Mouse (Mus musculus): ENCODE data around the gene Hist3h2ba. TPM values are rescaled to one million over a fixed set of nuclear protein-coding genes. Genes with fewer than 3 reads are reported as not detected.

The Hist3h2ba gene
- total and polyA plus RNA-seq, 2 experiments = 0.37 TPM; not detected in 1

DNA sequence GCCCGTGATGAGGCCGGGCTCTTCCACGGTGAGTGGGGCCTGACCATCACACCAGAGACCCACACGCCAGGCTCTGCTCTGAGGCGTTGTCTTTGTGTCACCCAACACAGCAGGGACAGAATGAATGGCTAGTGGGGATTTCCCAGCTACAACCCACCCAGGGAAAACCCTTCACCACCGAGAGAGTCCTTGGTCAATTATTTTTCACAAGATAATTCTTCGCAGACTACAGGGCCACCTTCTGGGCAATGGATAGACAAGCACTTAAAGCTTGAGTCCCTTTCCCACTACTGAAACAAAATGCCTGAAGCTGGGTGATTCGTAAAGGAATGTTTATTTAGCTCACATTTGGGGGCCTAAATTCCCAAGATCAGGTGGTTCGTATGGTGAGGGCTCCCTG, 26.3 kb upstream of the Hist3h2ba start:
- Histone ChIP-seq H3K27ac (replicated peaks; ENCODE audit: insufficient read depth, low read depth, low read length) (no peak overlapping the region), H3K9ac (ENCODE audit: low read depth, low read length) (no peak overlapping the region), H3K36me3 (ENCODE audit: control insufficient read depth, insufficient read depth, low read length) (no peaks in the 10 kb centered on the region), H3K4me1 (ENCODE audit: control insufficient read depth, insufficient read depth, low read length) (peaks cover 7% of the 10 kb centered on the region), H3K79me2 (ENCODE audit: control insufficient read depth, insufficient read depth, low read length) (no peaks in the 10 kb centered on the region), H3K27me3 (ENCODE audit: control insufficient read depth, insufficient read depth, low read length) (no peaks in the 10 kb centered on the region), H3K4me3 (ENCODE audit: insufficient read depth, low read depth, low read length) (no peak overlapping the region)
- 83% methylated on average over 9 of the region's 9 CpGs for WGBS
- no peak for DNase-seq (ENCODE audit: extremely low read depth, low read depth, low spot score)
- no peak for TF ChIP-seq POLR2A (IDR thresholded peaks at IDR 0.05; ENCODE audit: extremely low read depth, insufficient read depth, low read length)
- no peak for TF ChIP-seq CTCF (IDR thresholded peaks at IDR 0.05; ENCODE audit: low read depth, low read length)

DNA sequence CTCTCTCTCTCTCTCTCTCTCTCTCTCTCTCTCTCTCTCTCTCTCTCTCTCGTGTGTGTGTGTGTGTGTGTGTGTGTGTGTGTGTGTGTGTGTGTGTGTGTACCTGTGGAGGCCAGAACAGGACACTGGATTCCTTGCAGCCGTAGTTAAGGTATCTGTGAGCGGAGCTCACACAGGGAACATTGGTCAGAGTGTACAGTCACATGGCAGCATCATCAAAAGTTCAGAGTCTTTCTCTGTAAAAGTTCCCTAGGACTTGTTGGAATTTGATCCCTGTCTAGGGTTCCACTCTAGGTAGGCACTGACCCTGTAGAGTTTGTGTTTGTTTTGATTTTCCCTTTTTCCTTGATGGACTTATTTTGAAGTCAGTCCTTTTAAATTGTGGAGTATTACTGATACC, 22.1 kb upstream of the Hist3h2ba start:
- Histone ChIP-seq H3K9ac (ENCODE audit: low read depth, low read length) (no peak overlapping the region), H3K79me2 (ENCODE audit: control insufficient read depth, insufficient read depth, low read length) (no peaks in the 10 kb centered on the region), H3K27ac (replicated peaks; ENCODE audit: insufficient read depth, low read depth, low read length) (peak overlapping the region; percentile 82), H3K36me3 (ENCODE audit: control insufficient read depth, insufficient read depth, low read length) (no peaks in the 10 kb centered on the region), H3K4me3 (ENCODE audit: insufficient read depth, low read depth, low read length) (no peak overlapping the region), H3K27me3 (ENCODE audit: control insufficient read depth, insufficient read depth, low read length) (no peaks in the 10 kb centered on the region), H3K4me1 (ENCODE audit: control insufficient read depth, insufficient read depth, low read length) (peaks cover 8% of the 10 kb centered on the region)
- WGBS = 10% methylated on average over 2 of the region's 3 CpGs
- TF ChIP-seq CTCF (IDR thresholded peaks at IDR 0.05; ENCODE audit: low read depth, low read length) (no peak), POLR2A (IDR thresholded peaks at IDR 0.05; ENCODE audit: extremely low read depth, insufficient read depth, low read length) (no peak)
- DNase-seq (ENCODE audit: extremely low read depth, low read depth, low spot score) = peak; percentile 97

DNA sequence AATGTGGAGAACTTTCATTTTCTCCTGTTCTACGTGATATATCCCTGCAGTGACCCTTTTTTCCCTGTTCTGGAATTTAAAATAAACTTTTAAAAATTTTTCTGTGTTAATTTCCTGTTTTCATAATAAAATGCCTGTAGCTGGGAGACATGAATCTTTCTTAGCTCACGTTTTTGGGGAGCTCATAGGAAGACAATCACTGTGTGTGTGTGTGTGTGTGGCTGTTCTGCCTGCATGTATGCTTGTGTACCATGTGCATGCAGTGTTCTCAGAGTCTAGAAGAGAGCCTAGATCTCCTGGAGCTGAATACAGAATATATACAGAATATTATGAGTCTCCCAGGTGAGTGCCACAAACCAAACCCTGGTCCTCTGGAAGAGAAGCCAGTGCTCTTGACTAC, 21.7 kb upstream of the Hist3h2ba start:
- Histone ChIP-seq H3K4me1 (ENCODE audit: control insufficient read depth, insufficient read depth, low read length) (peaks cover 8% of the 10 kb centered on the region), H3K79me2 (ENCODE audit: control insufficient read depth, insufficient read depth, low read length) (no peaks in the 10 kb centered on the region), H3K27me3 (ENCODE audit: control insufficient read depth, insufficient read depth, low read length) (no peaks in the 10 kb centered on the region), H3K27ac (replicated peaks; ENCODE audit: insufficient read depth, low read depth, low read length) (peak overlapping the region; percentile 80), H3K4me3 (ENCODE audit: insufficient read depth, low read depth, low read length) (no peak overlapping the region), H3K9ac (ENCODE audit: low read depth, low read length) (no peak overlapping the region), H3K36me3 (ENCODE audit: control insufficient read depth, insufficient read depth, low read length) (peaks cover 2% of the 10 kb centered on the region; the same call in 1 of the 2 replicates)
- no peak for DNase-seq (ENCODE audit: extremely low read depth, low read depth, low spot score)
- 14% methylated on average over 2 of the region's 2 CpGs for WGBS
- TF ChIP-seq POLR2A (IDR thresholded peaks at IDR 0.05; ENCODE audit: extremely low read depth, insufficient read depth, low read length) = no peak
- no peak for TF ChIP-seq CTCF (IDR thresholded peaks at IDR 0.05; ENCODE audit: low read depth, low read length)

DNA sequence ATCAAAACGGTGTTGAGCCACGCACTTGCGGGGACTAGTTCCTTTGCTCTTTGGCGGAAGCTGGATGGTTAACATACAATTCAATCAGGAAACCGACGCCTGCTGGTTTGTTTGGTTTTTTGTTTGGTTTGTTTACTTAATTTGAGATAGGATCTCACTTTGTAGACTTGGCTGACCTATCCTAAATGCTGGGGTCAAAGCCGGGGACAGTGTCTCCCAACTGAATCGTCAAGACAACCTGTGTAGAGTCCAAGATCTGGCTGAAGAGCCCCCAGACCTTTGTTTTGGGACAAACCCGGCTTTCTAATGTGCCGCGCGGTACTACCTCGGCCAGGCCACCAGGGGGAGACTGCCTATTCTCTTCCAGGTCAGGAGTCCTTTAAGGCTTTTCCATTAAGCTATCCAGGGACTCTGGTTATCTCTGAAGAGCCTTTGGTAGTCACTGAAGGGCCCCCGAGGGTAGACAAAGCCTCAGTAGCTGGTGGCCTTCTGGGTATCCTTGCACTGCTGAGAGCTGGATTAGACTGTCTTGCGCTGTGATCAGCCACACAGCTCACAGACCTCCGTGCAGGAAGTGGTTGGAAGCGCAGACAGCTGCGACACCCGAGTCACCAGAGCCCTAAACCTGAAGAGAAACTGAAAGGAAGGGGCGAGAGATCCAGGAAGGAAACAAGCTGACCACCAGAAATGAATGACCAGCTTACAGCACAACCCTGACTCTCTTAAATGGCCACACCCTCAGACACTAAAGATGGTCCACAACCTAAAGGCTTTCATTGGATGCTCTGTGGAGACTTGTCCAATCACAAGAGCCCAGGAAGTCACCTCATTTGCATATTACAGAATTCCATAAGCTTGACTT, 20.7 kb upstream of the Hist3h2ba start:
- peak; percentile 79 for TF ChIP-seq CTCF (IDR thresholded peaks at IDR 0.05; ENCODE audit: low read depth, low read length)
- no peak for TF ChIP-seq POLR2A (IDR thresholded peaks at IDR 0.05; ENCODE audit: extremely low read depth, insufficient read depth, low read length)
- Histone ChIP-seq H3K27ac (replicated peaks; ENCODE audit: insufficient read depth, low read depth, low read length) (peak overlapping the region; percentile 83), H3K36me3 (ENCODE audit: control insufficient read depth, insufficient read depth, low read length) (peaks cover 6% of the 10 kb centered on the region; the same call in 1 of the 2 replicates), H3K9ac (ENCODE audit: low read depth, low read length) (peak overlapping the region; percentile 60), H3K79me2 (ENCODE audit: control insufficient read depth, insufficient read depth, low read length) (no peaks in the 10 kb centered on the region), H3K27me3 (ENCODE audit: control insufficient read depth, insufficient read depth, low read length) (no peaks in the 10 kb centered on the region), H3K4me3 (ENCODE audit: insufficient read depth, low read depth, low read length) (peak overlapping the region; percentile 8), H3K4me1 (ENCODE audit: control insufficient read depth, insufficient read depth, low read length) (peaks cover 8% of the 10 kb centered on the region)
- DNase-seq (ENCODE audit: extremely low read depth, low read depth, low spot score) = peak; percentile 89
- 11% methylated on average over 20 of the region's 20 CpGs for WGBS

DNA sequence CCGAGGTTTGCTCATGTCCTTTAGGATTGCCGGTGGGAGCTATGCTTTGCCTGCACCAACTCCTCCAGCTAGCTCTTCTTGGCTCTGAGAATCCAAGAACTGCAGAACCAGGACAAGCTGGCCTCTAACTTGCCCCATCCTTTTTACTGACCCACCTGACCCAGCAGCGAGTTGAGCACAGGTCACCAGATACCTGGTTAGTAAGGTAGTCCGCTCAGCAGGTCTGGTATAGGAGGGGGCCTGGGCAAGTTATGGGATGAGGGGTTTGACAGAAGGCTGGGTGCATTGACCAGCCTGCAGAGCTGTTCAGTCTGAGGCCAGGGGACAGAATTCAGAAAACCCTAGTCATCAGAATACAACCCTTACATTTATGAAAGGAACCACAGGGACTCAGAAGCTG, 19.7 kb upstream of the Hist3h2ba start:
- H3K9ac ChIP-seq (ENCODE audit: low read depth, low read length) = no peak overlapping the region
- H3K4me3 ChIP-seq (ENCODE audit: insufficient read depth, low read depth, low read length) = no peak overlapping the region
- TF ChIP-seq POLR2A (IDR thresholded peaks at IDR 0.05; ENCODE audit: extremely low read depth, insufficient read depth, low read length) = no peak
- TF ChIP-seq CTCF (IDR thresholded peaks at IDR 0.05; ENCODE audit: low read depth, low read length) = no peak
- no peak overlapping the region for H3K27ac ChIP-seq (replicated peaks; ENCODE audit: insufficient read depth, low read depth, low read length)
- H3K27me3 ChIP-seq (ENCODE audit: control insufficient read depth, insufficient read depth, low read length) = no peaks in the 10 kb centered on the region
- peaks cover 6% of the 10 kb centered on the region; the same call in 1 of the 2 replicates for H3K36me3 ChIP-seq (ENCODE audit: control insufficient read depth, insufficient read depth, low read length)
- peaks cover 8% of the 10 kb centered on the region for H3K4me1 ChIP-seq (ENCODE audit: control insufficient read depth, insufficient read depth, low read length)
- no peak for DNase-seq (ENCODE audit: extremely low read depth, low read depth, low spot score)
- H3K79me2 ChIP-seq (ENCODE audit: control insufficient read depth, insufficient read depth, low read length) = no peaks in the 10 kb centered on the region
- WGBS = 59% methylated on average over 4 of the region's 4 CpGs

DNA sequence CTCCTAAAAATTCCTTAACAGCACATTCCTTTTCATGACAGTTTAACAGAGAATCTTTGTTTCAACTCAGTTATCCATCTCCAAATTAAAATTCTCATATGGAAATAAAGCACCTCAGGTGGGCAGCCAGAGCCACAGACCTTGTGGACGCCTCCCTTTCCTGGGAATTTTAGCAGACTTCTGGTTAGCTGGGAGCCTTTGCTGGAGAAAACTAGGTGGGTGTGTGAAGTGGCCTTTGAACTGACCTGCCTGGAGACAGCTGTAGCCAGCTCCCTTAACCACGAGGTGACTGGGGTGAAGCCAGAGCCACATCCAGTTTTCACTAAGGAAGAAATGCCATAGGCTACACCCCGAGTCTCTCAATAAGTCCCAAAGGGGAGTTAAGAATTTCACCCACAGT, 19.1 kb upstream of the Hist3h2ba start:
- WGBS = 33% methylated on average over 3 of the region's 3 CpGs
- Histone ChIP-seq H3K9ac (ENCODE audit: low read depth, low read length) (no peak overlapping the region), H3K36me3 (ENCODE audit: control insufficient read depth, insufficient read depth, low read length) (peaks cover 6% of the 10 kb centered on the region; the same call in 1 of the 2 replicates), H3K27ac (replicated peaks; ENCODE audit: insufficient read depth, low read depth, low read length) (no peak overlapping the region), H3K4me1 (ENCODE audit: control insufficient read depth, insufficient read depth, low read length) (peaks cover 8% of the 10 kb centered on the region), H3K4me3 (ENCODE audit: insufficient read depth, low read depth, low read length) (no peak overlapping the region), H3K27me3 (ENCODE audit: control insufficient read depth, insufficient read depth, low read length) (no peaks in the 10 kb centered on the region), H3K79me2 (ENCODE audit: control insufficient read depth, insufficient read depth, low read length) (no peaks in the 10 kb centered on the region)
- peak; percentile 53 for DNase-seq (ENCODE audit: extremely low read depth, low read depth, low spot score)
- TF ChIP-seq POLR2A (IDR thresholded peaks at IDR 0.05; ENCODE audit: extremely low read depth, insufficient read depth, low read length) (no peak), CTCF (IDR thresholded peaks at IDR 0.05; ENCODE audit: low read depth, low read length) (no peak)
